Mouse (Mus musculus) spleen, adult 2 months (tissue): ENCODE data around the gene Slc16a11.

ENCODE experiments used
- CTCF ChIP-seq: fragments of 200-500 bp; IDR thresholded peaks from 2 replicates; pipeline ENCODE4 v1.5.1; 2011; ENCODE audit warnings: mild to moderate bottlenecking, inconsistent platforms; ENCODE audit not compliant: insufficient read depth, insufficient read length, insufficient replicate concordance; ENCODE audit errors: extremely low read depth
- POLR2A ChIP-seq: fragments of 200-500 bp; IDR thresholded peaks from 2 replicates; pipeline ENCODE4 v1.6.1; 2011; ENCODE audit warnings: low read depth, low read length, inconsistent platforms

GRCm38 (mm10) chr11:70247136-70247845 lies 34.7 kb downstream of the Slc16a11 start:
- peak; percentile 41; the same call in 1 of the 2 replicates for TF ChIP-seq CTCF
- TF ChIP-seq POLR2A: no peak
